Mouse (Mus musculus) heart, embryonic 11.5 days (tissue): ENCODE measurements around the gene Myof. TPM values are rescaled to one million over a fixed set of nuclear protein-coding genes. Genes with fewer than 3 reads are reported as not detected.
A peak's percentile ranks its signal among the peaks of the same experiment; 100 is the strongest.

ENCODE experiments used
- ATAC-seq: fragments of 200-750 bp; cut with Nextera tagmentation; replicated peaks from 2 replicates; pipeline ENCODE4 v1.8.0; 2017; ENCODE audit warnings: moderate library complexity; ENCODE audit not compliant: insufficient number of reproducible peaks, low FRiP score, low TSS enrichment
- H3K27ac ChIP-seq: fragments of 300-500 bp; sonication (generic); 2 replicates; pipeline ENCODE4 v1.5.1; 2014; ENCODE audit warnings: mild to moderate bottlenecking, low read depth, low read length
- H3K27me3 ChIP-seq: fragments of 300-500 bp; sonication (generic); 2 replicates; pipeline ENCODE4 v1.6.1; 2014; ENCODE audit warnings: mild to moderate bottlenecking, low read length, mixed read lengths; ENCODE audit not compliant: control insufficient read depth, insufficient read depth
- H3K36me3 ChIP-seq: fragments of 300-500 bp; sonication (generic); 2 replicates; pipeline ENCODE4 v1.6.1; 2014; ENCODE audit warnings: mild to moderate bottlenecking, low read length, moderate library complexity, mixed read lengths; ENCODE audit not compliant: control insufficient read depth, insufficient read depth
- H3K4me1 ChIP-seq: fragments of 300-500 bp; sonication (generic); 2 replicates; pipeline ENCODE4 v1.6.1; 2014; ENCODE audit warnings: low read length; ENCODE audit not compliant: control insufficient read depth, insufficient read depth
- H3K4me2 ChIP-seq: fragments of 300-500 bp; sonication (generic); 2 replicates; pipeline ENCODE4 v1.6.1; 2014; ENCODE audit warnings: mild to moderate bottlenecking, moderate library complexity
- H3K4me3 ChIP-seq: fragments of 300-500 bp; sonication (generic); 2 replicates; pipeline ENCODE4 v1.5.1; 2014; ENCODE audit warnings: low read depth, low read length
- H3K9ac ChIP-seq: fragments of 300-500 bp; sonication (generic); 2 replicates; pipeline ENCODE4 v1.6.1; 2014; ENCODE audit warnings: mild to moderate bottlenecking, low read depth, low read length, moderate library complexity
- H3K9me3 ChIP-seq: fragments of 300-500 bp; sonication (generic); replicated peaks from 2 replicates; pipeline ENCODE4 v1.6.1; 2016; ENCODE audit warnings: low read length; ENCODE audit not compliant: control insufficient read depth
- WGBS: fragments of 180-500 bp; shearing (Covaris S2); extraction: QIAGEN DNeasy Blood & Tissue Kit; methylation state at CpG from one replicate; pipeline ENCODE4 v1.1.7; 2014; ENCODE audit not compliant: insufficient replicate concordance; 5-methylcytosine and 5-hydroxymethylcytosine counted together
- polyA plus RNA-seq: library from polyadenylated mRNA; unstranded; fragments of >200 nt; fragmentation: Nextera tagmentation; extraction: Ambion mirVana; gene quantifications from 2 replicates; pipeline ENCODE4 v1.2.1, GENCODE M21; 2014

Myof gene
- polyA plus RNA-seq, 1 experiment from 2014 or later: 7.4 TPM

DNA sequence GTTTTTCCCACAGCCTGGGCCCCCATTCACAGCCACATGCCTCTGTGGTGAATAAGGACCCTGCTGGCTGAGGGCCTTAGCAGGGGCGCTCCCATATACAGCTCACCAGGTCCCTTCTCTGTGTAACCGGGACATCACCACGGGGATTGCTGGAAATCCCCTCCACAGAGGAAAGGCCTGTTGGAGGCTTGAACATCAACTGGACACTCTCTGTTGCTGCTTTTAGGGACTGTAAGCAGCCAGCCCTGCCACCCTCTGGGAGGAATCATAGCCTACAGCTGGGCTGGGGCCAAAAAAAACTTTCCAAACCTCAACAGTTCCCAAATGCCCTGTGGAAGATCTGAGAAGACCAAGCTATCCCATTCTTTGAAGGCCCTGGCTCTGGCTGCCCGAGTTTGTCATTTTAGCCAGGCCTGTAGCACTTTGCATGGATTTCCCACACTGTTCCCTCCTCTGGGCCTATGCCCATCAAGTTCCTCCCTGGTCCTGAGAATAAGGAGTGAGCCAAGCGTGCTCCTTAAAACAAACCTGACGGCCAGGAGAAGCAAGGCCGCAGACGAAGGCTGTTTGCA is 38.5 kb downstream of the Myof start:
- Histone ChIP-seq H3K9me3 (no peaks in the 10 kb centered on the region), H3K4me1 (peaks cover 12% of the 10 kb centered on the region), H3K36me3 (no peaks in the 10 kb centered on the region), H3K9ac (no peak overlapping the region), H3K4me2 (no peak overlapping the region), H3K27ac (peak overlapping the region; percentile 70), H3K4me3 (no peak overlapping the region), H3K27me3 (no peaks in the 10 kb centered on the region)
- ATAC-seq: no peak; the same call in 1 of the 2 replicates
- WGBS: 72% methylated on average over 8 of the region's 8 CpGs

GRCm38 (mm10) chr19:38003671-38004521 is 39.5 kb downstream of the Myof start:
- Histone ChIP-seq H3K36me3 (no peaks in the 10 kb centered on the region), H3K27ac (peak overlapping the region; percentile 70), H3K4me1 (peaks cover 12% of the 10 kb centered on the region), H3K27me3 (no peaks in the 10 kb centered on the region), H3K4me3 (no peak overlapping the region), H3K4me2 (no peak overlapping the region), H3K9ac (no peak overlapping the region), H3K9me3 (no peaks in the 10 kb centered on the region)
- WGBS: 52% methylated on average over 24 of the region's 24 CpGs
- no peak for ATAC-seq

DNA sequence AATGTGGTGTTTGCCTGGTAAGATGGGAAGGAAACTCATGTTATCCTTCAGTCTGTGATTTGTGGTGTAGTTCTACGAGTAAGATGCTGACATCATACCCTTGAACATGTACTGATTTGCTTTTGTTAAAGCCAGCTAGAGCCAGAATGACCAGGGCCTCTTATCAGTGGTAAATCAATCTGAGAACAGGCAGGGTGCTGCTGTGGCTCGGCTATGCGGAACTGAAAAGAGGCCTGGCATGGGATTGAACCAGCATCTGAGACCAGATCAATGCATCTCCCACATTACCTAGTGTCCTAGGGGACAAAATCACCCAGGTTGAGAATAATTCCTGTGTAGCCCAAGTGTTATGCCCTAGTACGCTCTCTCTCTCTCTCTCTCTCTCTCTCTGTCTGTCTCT is 40.6 kb downstream of the Myof start:
- no peaks in the 10 kb centered on the region for H3K27me3 ChIP-seq
- no peak overlapping the region for H3K9ac ChIP-seq
- no peaks in the 10 kb centered on the region for H3K9me3 ChIP-seq
- no peaks in the 10 kb centered on the region for H3K36me3 ChIP-seq
- 67% methylated on average over 4 of the region's 4 CpGs for WGBS
- peaks cover 12% of the 10 kb centered on the region for H3K4me1 ChIP-seq
- ATAC-seq: no peak
- no peak overlapping the region for H3K4me3 ChIP-seq
- H3K4me2 ChIP-seq: no peak overlapping the region
- no peak overlapping the region for H3K27ac ChIP-seq

GRCm38 (mm10) chr19:38000990-38001389 is 42.4 kb downstream of the Myof start:
- no peak overlapping the region for H3K4me3 ChIP-seq
- H3K4me2 ChIP-seq: no peak overlapping the region
- no peak overlapping the region for H3K9ac ChIP-seq
- H3K4me1 ChIP-seq: peaks cover 12% of the 10 kb centered on the region
- no peaks in the 10 kb centered on the region for H3K27me3 ChIP-seq
- ATAC-seq: no peak
- H3K9me3 ChIP-seq: no peaks in the 10 kb centered on the region
- 84% methylated on average over 4 of the region's 4 CpGs for WGBS
- H3K27ac ChIP-seq: no peak overlapping the region
- H3K36me3 ChIP-seq: no peaks in the 10 kb centered on the region

- Histone ChIP-seq H3K4me2 (no peak overlapping the region), H3K9ac (no peak overlapping the region), H3K4me1 (peaks cover 10% of the 10 kb centered on the region), H3K27ac (no peak overlapping the region), H3K27me3 (no peaks in the 10 kb centered on the region), H3K4me3 (no peak overlapping the region), H3K9me3 (no peaks in the 10 kb centered on the region), H3K36me3 (no peaks in the 10 kb centered on the region)
- WGBS: 76% methylated on average over 2 of the region's 2 CpGs
- no peak for ATAC-seq
Measured at GRCm38 (mm10) chr19:37999941-38000340, 43.4 kb downstream of the Myof start.

GRCm38 (mm10) chr19:37994301-37994700 is 49.1 kb downstream of the Myof start:
- H3K4me2 ChIP-seq: no peak overlapping the region
- H3K9ac ChIP-seq: no peak overlapping the region
- ATAC-seq: no peak
- H3K4me1 ChIP-seq: no peaks in the 10 kb centered on the region; the same call in 1 of the 2 replicates
- H3K36me3 ChIP-seq: no peaks in the 10 kb centered on the region
- 72% methylated on average over 3 of the region's 3 CpGs for WGBS
- no peak overlapping the region for H3K27ac ChIP-seq
- no peak overlapping the region for H3K4me3 ChIP-seq
- H3K9me3 ChIP-seq: no peaks in the 10 kb centered on the region
- no peaks in the 10 kb centered on the region for H3K27me3 ChIP-seq

DNA sequence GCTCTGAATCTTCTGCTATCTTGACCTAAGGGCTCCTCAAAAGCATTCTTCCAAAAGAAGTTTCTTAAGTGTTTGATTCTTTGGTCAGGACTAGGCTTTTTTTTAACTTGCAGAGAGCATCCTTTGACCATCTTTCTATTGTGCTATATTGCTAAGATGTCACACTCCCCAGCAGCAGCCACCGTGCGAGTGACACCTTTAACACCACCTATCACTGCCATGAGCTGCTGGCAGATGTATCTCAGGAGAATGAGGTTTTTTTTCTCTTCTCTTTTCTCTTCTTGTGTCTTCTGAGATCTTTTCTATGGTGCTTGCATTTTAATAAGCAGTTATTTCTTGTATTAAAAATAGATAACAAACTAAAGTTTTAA is 51.2 kb downstream of the Myof start:
- 55% methylated on average over 2 of the region's 2 CpGs for WGBS
- H3K4me2 ChIP-seq: no peak overlapping the region

DNA sequence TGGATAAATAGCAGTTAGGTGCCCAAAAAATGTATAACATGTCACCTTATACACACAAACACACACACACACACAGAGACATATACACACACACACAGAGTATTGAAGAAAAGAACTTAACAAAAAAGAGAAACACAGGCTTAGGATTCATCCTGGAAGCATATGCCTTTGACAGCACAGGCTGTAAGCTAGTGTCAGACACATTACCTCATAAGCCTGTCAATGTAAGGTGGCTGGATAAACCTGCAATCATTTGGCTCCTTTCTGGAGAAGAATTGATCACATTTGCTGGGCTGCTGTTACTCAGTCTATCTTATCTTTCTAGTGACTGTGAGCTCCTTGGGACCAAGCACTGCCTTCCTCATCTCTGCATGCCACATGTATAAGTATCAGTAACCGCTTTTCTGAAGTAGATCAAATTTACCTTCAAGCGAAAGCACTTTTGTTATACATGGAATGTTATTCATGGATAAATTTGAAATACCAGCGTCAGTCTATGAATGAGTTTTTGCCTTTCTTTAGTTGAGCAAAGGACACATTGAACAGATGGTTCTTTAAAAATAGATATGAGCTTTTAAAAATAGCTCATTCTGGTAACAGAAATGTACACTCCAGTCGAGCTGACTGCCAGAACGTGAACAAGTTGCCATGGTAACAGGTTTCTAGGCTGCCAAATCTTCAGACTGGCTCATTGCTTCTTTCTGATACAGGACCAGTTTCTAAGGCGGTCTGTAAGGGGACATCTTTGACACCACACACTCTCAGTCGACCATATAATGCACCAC is 51.8 kb downstream of the Myof start:
- H3K36me3 ChIP-seq: no peaks in the 10 kb centered on the region
- H3K4me1 ChIP-seq: no peaks in the 10 kb centered on the region; the same call in 1 of the 2 replicates
- no peaks in the 10 kb centered on the region for H3K9me3 ChIP-seq
- H3K4me3 ChIP-seq: no peak overlapping the region
- H3K4me2 ChIP-seq: no peak overlapping the region
- no peak for ATAC-seq
- H3K27me3 ChIP-seq: no peaks in the 10 kb centered on the region
- H3K9ac ChIP-seq: no peak overlapping the region
- 42% methylated on average over 7 of the region's 7 CpGs for WGBS
- no peak overlapping the region for H3K27ac ChIP-seq

More for the DNA sequence above, 51.2 kb downstream of the Myof start:
- Histone ChIP-seq H3K27me3 (no peaks in the 10 kb centered on the region), H3K9ac (no peak overlapping the region), H3K9me3 (no peaks in the 10 kb centered on the region), H3K36me3 (no peaks in the 10 kb centered on the region), H3K27ac (no peak overlapping the region), H3K4me3 (no peak overlapping the region), H3K4me1 (no peaks in the 10 kb centered on the region; the same call in 1 of the 2 replicates)
- no peak for ATAC-seq
